ENCODE assay signal across 9 mouse cellular contexts in the genomic region with DNA sequence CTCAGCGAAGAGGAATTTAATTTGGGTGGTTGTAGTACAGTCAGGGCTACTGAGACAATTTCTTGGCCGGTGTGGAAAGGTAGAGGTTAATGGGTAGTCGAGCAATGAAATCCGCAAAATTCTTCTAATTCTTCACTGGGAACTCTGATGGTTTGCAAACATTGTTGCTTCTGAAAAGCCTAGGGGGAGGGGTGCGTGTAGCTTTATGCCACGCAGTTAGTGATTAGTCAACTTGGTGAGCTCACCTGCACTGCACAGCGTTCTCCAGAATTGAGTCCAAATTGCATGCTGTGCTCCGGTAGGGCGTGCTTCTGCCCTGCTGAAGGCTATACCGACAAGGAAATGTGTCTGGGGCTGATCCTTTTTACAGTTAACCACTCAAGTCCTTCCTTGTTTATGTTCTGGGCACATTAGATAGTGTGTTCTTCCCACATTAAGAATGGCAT. TPM values are rescaled to one million over a fixed set of nuclear protein-coding genes. Genes with fewer than 3 reads are reported as not detected.
DNase-seq lines count a peak whose midpoint lies in the region; ATAC-seq and TF ChIP-seq lines count a peak whose summit lies in the region.
"Had no signal": no experiment of that assay in that cellular context is flagged by ENCODE, and none has a peak within 500 bp of the region (broad histone marks: within the 10 kb centered on the region; RNA-seq: fewer than 3 reads in every experiment).

No protein-coding gene starts in this region.

- H3K27ac ChIP-seq in liver, embryonic 14.5 days: no peak overlapping the region
- peak overlapping the region; percentile 29; the same call in 1 of the 2 replicates for H3K27ac ChIP-seq in stomach, embryonic 16.5 days (ENCODE audit: low read length)
- no peak overlapping the region for H3K27ac ChIP-seq in hindbrain, embryonic 13.5 days

- WGBS in liver, embryonic 14.5 days (ENCODE audit: insufficient replicate concordance): 24% methylated on average over 10 of the region's 10 CpGs
- 21% methylated on average over 10 of the region's 10 CpGs for WGBS in large intestine, adult 2 months
- 25% methylated on average over 10 of the region's 10 CpGs for WGBS in stomach, embryonic 16.5 days
- WGBS in hindbrain, embryonic 13.5 days: 69% methylated on average over 10 of the region's 10 CpGs

- no peak for TF ChIP-seq EP300 in liver, embryonic 14.5 days (IDR thresholded peaks at IDR 0.05; ENCODE audit: low read depth)

- H3K9me3 ChIP-seq in liver, embryonic 14.5 days (ENCODE audit: control insufficient read depth, low read length): no peaks in the 10 kb centered on the region
- H3K9me3 ChIP-seq in stomach, embryonic 16.5 days (replicated peaks; ENCODE audit: control insufficient read depth, low read length): no peaks in the 10 kb centered on the region
- no peaks in the 10 kb centered on the region for H3K9me3 ChIP-seq in hindbrain, embryonic 13.5 days

- H3K9ac ChIP-seq in liver, embryonic 14.5 days (replicated peaks): no peak overlapping the region
- no peak overlapping the region for H3K9ac ChIP-seq in stomach, embryonic 16.5 days (ENCODE audit: low read length)
- no peak overlapping the region for H3K9ac ChIP-seq in hindbrain, embryonic 13.5 days

- peaks cover 0 to 10% of the 10 kb centered on the region in 2 experiments; a peak in 2 of 4 replicates for H3K4me1 ChIP-seq in liver, embryonic 14.5 days (replicated peaks; ENCODE audit: control insufficient read depth in 2 of 2, insufficient read depth in 2 of 2, low read length in 1 of 2)
- H3K4me1 ChIP-seq in stomach, embryonic 16.5 days (ENCODE audit: control insufficient read depth, insufficient read depth, low read length): no peaks in the 10 kb centered on the region
- H3K4me1 ChIP-seq in hindbrain, embryonic 13.5 days (replicated peaks): peaks cover 7% of the 10 kb centered on the region

- no peak for TF ChIP-seq CTCF in liver, embryonic 14.5 days (IDR thresholded peaks at IDR 0.05; ENCODE audit: low read depth)

- no peaks in the 10 kb centered on the region for H3K36me3 ChIP-seq in liver, embryonic 14.5 days (replicated peaks; ENCODE audit: control insufficient read depth, insufficient read depth, low read depth)
- H3K36me3 ChIP-seq in stomach, embryonic 16.5 days (ENCODE audit: control insufficient read depth, insufficient read depth, low read length): no peaks in the 10 kb centered on the region
- no peaks in the 10 kb centered on the region for H3K36me3 ChIP-seq in hindbrain, embryonic 13.5 days

- no peak overlapping the region for H3K4me3 ChIP-seq in liver, embryonic 14.5 days (ENCODE audit: insufficient read depth in 1 of 2, low read depth in 2 of 2, low read length in 2 of 2)
- H3K4me3 ChIP-seq in stomach, embryonic 16.5 days (replicated peaks; ENCODE audit: low read length): no peak overlapping the region
- no peak overlapping the region for H3K4me3 ChIP-seq in hindbrain, embryonic 13.5 days

- ATAC-seq in liver, embryonic 14.5 days (ENCODE audit: insufficient read depth): no peak
- ATAC-seq in stomach, embryonic 16.5 days (ENCODE audit: insufficient read depth, low FRiP score): no peak
- no peak for ATAC-seq in hindbrain, embryonic 13.5 days (ENCODE audit: low FRiP score)
- no peak for ATAC-seq in erythroblast, adult 5-6 weeks (replicated peaks; ENCODE audit: low FRiP score, poor library complexity, severe bottlenecking)

- no peaks in the 10 kb centered on the region; the same call in 1 of the 2 replicates for H3K27me3 ChIP-seq in liver, embryonic 14.5 days (ENCODE audit: control insufficient read depth, insufficient read depth, low read length)
- no peaks in the 10 kb centered on the region for H3K27me3 ChIP-seq in stomach, embryonic 16.5 days (ENCODE audit: control insufficient read depth, insufficient read depth, low read length)
- H3K27me3 ChIP-seq in hindbrain, embryonic 13.5 days: no peaks in the 10 kb centered on the region

- DNase-seq in liver, embryonic 14.5 days (ENCODE audit: low read depth in 3 of 3, low spot score in 3 of 3): no peak
- DNase-seq in liver: no peak
- peak; percentile 60 for DNase-seq in cerebellum, adult 8-10 months
- peak; percentile 52 for DNase-seq in large intestine, adult 2 months (ENCODE audit: low read depth, low spot score)
- DNase-seq in right cerebral cortex, adult 18-20 months: no peak
- DNase-seq: retina, postnatal 1 day had no signal

- 0 out of 2 replicates have a peak overlapping the region, but pooled peaks have one; percentile 13 for H3K4me2 ChIP-seq in liver, embryonic 14.5 days (ENCODE audit: low read depth)
- no peak overlapping the region for H3K4me2 ChIP-seq in stomach, embryonic 16.5 days (ENCODE audit: low read depth, low read length)
- H3K4me2 ChIP-seq in hindbrain, embryonic 13.5 days: no peak overlapping the region

RNA-seq across cellular contexts. Expression of a gene that starts 1.2 kb away (rescaled TPM):
- 5.3 and 7.3 TPM in 2 replicates for polyA plus RNA-seq in liver, embryonic 14.5 days (2012; rRNA removed)
- 9.0 and 10.0 TPM in 2 replicates for polyA plus RNA-seq in liver, embryonic 14.5 days (2014; fragmentation: Nextera tagmentation; extraction: Ambion mirVana)
- polyA plus RNA-seq in large intestine, adult 2 months (2012; rRNA removed): 6.8 and 9.5 TPM in 2 replicates
- polyA plus RNA-seq in stomach, embryonic 16.5 days (2015; fragmentation: Nextera tagmentation; extraction: Ambion mirVana): 11.3 and 11.6 TPM in 2 replicates
- polyA plus RNA-seq in hindbrain, embryonic 13.5 days (2015; fragmentation: Nextera tagmentation; extraction: Ambion mirVana): 8.9 and 9.2 TPM in 2 replicates
- total RNA-seq in erythroblast, adult 5-6 weeks (2015; ENCODE audit: low replicate concordance): 12.3 and 19.8 TPM in 2 replicates
- 7.2 and 13.1 TPM in 2 replicates for total RNA-seq in erythroblast, adult 5-6 weeks (2017; ENCODE audit: low replicate concordance)

Comparison
In these comparisons a context has a peak if more than half of its experiments do, and no peak if none do; other contexts are left out.
1. DNase-seq: peak in cerebellum, adult 8-10 months (single experiment) and large intestine, adult 2 months (single experiment); none in liver, embryonic 14.5 days (0 of 3), liver (single experiment) and right cerebral cortex, adult 18-20 months (single experiment).